Mouse (Mus musculus) spleen, adult 2 months (tissue): Measurements from ENCODE around the gene Lyst.

ENCODE experiments used
- CTCF ChIP-seq: fragments of 200-500 bp; IDR thresholded peaks from 2 replicates; pipeline ENCODE4 v1.5.1; 2011; ENCODE audit warnings: mild to moderate bottlenecking, inconsistent platforms; ENCODE audit not compliant: insufficient read depth, insufficient read length, insufficient replicate concordance; ENCODE audit errors: extremely low read depth
- POLR2A ChIP-seq: fragments of 200-500 bp; IDR thresholded peaks from 2 replicates; pipeline ENCODE4 v1.6.1; 2011; ENCODE audit warnings: low read depth, low read length, inconsistent platforms

DNA sequence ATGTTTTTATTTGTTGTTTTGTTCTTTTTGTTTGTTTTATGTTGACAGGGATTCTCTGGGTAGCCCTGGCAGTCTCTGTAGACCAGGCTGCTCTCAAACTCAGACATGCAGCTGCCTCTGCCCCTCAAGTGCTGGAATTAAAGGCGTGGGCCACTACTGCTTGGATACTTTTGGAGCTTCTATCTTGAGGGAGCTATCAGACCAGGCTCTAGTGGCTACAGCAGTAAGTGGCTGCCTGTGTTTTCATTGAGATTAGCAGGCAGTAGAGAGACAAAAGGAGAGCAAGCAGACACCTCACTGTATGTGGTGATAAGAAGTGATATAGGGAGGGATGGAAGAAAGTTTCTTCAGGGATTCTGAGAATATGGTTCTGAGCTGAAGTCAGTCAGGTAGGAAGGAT is 21.4 kb upstream of the Lyst start:
- TF ChIP-seq CTCF: no peak
- TF ChIP-seq POLR2A: no peak
